In genomic region chr6:121148360-121148759, GRCm38 (mm10) we compare ENCODE assay signal across 19 mouse cellular contexts.
"Had no signal": no experiment of that assay in that cellular context is flagged by ENCODE, and none has a peak within 500 bp of the region (broad histone marks: within the 10 kb centered on the region; RNA-seq: fewer than 3 reads in every experiment).

No protein-coding gene starts in this region.

- H3K27ac ChIP-seq: kidney, embryonic 15.5 days; left cerebral cortex, adult 2 months; liver, embryonic 13.5 days; lung, embryonic 15.5 days; midbrain, embryonic 12.5 days; neural tube, embryonic 13.5 days; stomach, postnatal 0 days had no signal

- H3K9me3 ChIP-seq: kidney, embryonic 15.5 days; liver, embryonic 13.5 days; lung, embryonic 15.5 days; midbrain, embryonic 12.5 days; neural tube, embryonic 13.5 days had no signal

- H3K36me3 ChIP-seq: kidney, embryonic 15.5 days; liver, embryonic 13.5 days; lung, embryonic 15.5 days; midbrain, embryonic 12.5 days; neural tube, embryonic 13.5 days had no signal

- DNase-seq: kidney, adult 8-10 months; kidney, postnatal 10 days; kidney, postnatal 36 days; layer of hippocampus, postnatal 36 days; liver, embryonic 13.5 days; retina, postnatal 1 day; right cerebral cortex, postnatal 4 days; thymus, adult 2 months; thymus, postnatal 14 days; thymus, postnatal 4 days had no signal

- H3K27me3 ChIP-seq: kidney, embryonic 15.5 days; midbrain, embryonic 12.5 days; neural tube, embryonic 13.5 days had no signal

- H3K4me3 ChIP-seq: kidney, embryonic 15.5 days; left cerebral cortex, adult 2 months; liver, embryonic 13.5 days; lung, embryonic 15.5 days; midbrain, embryonic 12.5 days; myocyte; neural tube, embryonic 13.5 days had no signal

- H3K9ac ChIP-seq: kidney, embryonic 15.5 days; liver, embryonic 13.5 days; lung, embryonic 15.5 days; midbrain, embryonic 12.5 days; neural tube, embryonic 13.5 days had no signal

- H3K4me2 ChIP-seq: kidney, embryonic 15.5 days; liver, embryonic 13.5 days; lung, embryonic 15.5 days; midbrain, embryonic 12.5 days; neural tube, embryonic 13.5 days had no signal

- ATAC-seq: intestine, postnatal 0 days; midbrain, embryonic 16.5 days had no signal
